Mouse (Mus musculus): ENCODE results near the gene Jtb.
A peak's percentile ranks its signal among the peaks of the same experiment; 100 is the strongest.

Gene Jtb

DNA sequence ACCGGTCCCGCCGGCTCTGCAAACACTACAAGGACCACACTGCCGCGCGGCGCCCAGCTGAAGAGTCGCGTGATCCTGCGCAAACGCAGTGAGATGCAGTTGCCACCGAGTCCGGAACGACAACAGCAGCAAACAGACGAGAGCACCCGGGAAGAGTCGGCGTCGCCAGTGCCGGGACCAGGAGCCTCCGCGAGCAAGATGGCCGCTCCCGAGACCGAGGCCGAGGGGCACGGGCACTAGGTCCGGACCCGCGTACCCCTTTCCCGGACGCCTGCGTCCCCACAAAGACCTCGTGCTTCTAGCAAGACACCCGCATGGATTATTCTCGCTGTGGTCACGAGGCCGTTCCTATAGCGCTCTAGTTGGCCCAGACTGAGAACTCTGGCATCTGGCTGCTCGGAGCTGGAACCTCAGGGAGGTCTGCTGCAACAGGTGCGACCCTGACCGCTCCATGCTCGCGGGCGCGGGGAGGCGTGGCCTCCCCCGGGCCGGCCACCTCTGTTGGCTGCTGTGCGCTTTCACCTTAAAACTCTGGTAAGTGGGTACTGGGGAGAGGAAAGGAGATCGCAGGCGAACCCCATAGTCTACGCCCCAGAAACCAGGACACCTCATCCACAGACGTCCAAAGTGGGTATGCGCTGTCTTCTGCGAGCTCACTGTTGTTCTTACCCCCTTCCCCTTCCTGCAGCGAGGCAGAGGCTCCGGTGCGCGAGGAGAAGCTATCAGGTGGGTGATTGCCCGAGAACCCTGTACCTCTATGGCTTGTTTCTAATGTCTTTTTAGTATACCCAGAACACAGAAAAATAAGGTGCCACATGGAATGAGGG, at the start of gene Jtb:
Gene Jtb (plus strand): TSS at position 91 of the 827 bp plus-strand sequence.
- DNase-seq (ENCODE audit: low spot score in 2 of 2), result peak; percentile 93 to 98

DNA sequence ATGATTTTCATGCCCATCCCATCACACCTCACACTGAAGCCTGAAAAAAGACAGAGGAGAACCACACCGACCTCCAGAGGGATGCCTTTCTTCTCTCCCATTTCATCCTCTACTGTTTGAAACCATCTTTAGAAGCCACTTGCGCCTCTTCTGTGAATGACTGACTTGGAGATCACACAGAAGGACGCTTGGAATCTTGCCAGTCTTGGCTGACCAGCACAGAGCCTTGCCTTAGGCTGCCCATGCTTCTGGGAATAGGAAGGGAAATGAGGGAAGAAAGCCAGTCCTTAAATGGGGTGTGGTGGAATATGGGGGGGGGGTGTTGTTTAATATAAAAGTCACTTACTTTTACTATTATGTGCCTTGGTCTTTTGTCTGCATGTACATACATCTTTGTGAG, 47.8 kb upstream of the Jtb start:
- no peak for DNase-seq (ENCODE audit: low spot score in 2 of 2)

DNA sequence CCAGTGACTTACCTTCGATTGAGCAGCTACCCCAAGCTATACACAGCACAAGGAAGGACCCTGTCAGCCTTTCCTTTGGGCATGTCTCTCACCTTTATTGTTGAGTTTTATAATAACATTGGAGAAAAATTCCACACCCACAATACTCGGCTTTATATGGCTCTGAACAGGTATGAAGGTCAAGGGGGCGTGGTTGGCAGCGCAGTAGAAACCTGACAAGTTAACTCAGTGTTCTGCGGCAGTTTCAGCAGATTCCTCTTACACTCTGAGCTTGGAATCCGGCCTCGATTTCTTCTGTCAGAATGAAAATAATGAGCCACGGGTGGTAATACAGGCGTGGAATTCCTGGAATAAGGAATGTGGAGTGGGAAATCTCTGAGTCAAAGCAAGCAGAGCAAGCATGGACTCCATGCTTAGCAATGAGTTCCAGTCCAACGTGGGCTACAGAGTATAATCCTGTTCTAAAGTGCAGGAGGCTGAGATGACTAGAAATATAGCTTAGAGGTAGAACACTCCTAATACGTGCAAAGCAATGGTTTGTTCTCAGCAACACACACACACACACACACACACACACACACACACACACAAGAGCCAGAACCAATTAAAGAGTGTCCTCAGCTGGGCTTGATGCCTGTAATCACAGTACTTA, 40.4 kb upstream of the Jtb start:
- DNase-seq (ENCODE audit: low spot score in 2 of 2), result no peak

- DNase-seq (ENCODE audit: low spot score in 2 of 2), result no peak
These were observed 36.6 kb upstream of the Jtb start for GRCm38 (mm10) chr3:90194759-90195158.

DNA sequence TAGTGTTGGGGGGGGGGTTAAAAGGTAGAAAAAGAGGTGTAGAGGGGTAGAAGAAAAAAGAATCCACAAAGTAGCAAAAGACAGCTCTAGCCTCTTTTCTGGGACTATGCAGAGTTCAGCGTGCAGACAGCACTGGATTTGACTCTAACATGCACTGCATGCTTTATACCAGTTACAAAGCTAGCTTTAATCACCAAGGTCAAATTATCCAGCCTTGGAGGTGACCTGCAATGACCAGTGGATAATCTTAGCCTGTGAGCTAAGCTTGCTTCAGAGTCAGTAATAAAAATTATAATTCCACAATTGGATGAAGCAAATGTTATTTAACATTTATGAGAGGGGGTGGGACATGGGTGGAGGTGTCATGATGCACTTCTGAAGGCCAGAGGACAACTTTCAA, 35.8 kb upstream of the Jtb start:
- no peak for DNase-seq (ENCODE audit: low spot score in 2 of 2)

- no peak for DNase-seq (ENCODE audit: low spot score in 2 of 2)
These were observed 33.8 kb upstream of the Jtb start for GRCm38 (mm10) chr3:90197548-90197947.

- DNase-seq (ENCODE audit: low spot score in 2 of 2), result no peak
These were observed 28.5 kb upstream of the Jtb start for GRCm38 (mm10) chr3:90202884-90203283.

GRCm38 (mm10) chr3:90203619-90204018, 27.8 kb upstream of the Jtb start:
- no peak for DNase-seq (ENCODE audit: low spot score in 2 of 2)

DNA sequence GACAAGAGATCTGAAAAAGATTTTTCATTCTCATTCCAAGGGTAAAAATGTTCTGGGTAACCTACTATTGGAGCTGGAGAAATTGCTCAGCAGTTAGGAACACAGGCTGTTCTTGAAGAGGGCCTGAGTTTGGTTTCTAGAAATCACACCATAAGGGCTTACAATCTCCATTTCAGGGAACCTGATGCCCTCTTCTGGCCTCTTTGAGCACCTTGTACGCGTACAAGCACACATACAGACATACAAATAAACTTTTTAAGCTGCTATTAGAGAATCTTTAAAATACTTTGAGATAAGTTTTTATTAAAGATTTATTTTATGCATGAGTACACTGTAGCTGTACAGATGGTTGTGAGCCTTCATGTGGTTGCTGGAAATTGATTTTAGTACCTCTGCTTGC, 26.8 kb upstream of the Jtb start:
- no peak for DNase-seq (ENCODE audit: low spot score in 2 of 2)

GRCm38 (mm10) chr3:90208662-90209061, 22.7 kb upstream of the Jtb start:
- no peak for DNase-seq (ENCODE audit: low spot score in 2 of 2)

DNA sequence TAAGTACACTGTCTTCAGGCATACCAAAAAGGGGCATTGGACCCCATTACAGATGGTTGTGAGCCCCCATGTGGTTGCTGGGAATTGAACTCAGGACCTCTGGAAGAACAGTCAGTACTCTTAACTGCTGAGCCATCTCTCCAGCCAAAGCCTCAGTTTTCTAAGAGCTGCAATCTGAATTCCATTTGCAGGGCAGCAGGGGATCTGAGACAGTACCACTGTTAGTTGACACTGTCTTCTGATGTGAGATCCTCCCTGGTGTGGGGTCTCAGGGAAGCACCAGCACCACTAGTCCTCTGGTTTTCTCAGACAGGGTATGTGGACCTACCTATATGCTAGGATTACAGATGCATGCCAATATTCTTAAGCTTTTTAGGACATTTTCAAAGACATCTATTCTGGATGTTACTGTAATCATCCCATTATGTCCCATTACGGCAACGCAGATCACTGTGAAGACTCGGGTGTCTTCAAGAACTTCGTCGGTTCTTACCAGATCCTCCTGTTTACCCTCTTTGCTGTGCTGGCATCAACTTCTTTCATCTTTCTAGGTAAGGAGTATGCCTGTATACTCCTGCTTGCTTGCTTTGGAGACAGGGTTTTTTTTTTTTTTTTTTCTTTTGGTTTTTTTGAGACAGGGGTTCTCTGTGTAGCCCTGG, 21.4 kb upstream of the Jtb start:
- no peak for DNase-seq (ENCODE audit: low spot score in 2 of 2)

DNA sequence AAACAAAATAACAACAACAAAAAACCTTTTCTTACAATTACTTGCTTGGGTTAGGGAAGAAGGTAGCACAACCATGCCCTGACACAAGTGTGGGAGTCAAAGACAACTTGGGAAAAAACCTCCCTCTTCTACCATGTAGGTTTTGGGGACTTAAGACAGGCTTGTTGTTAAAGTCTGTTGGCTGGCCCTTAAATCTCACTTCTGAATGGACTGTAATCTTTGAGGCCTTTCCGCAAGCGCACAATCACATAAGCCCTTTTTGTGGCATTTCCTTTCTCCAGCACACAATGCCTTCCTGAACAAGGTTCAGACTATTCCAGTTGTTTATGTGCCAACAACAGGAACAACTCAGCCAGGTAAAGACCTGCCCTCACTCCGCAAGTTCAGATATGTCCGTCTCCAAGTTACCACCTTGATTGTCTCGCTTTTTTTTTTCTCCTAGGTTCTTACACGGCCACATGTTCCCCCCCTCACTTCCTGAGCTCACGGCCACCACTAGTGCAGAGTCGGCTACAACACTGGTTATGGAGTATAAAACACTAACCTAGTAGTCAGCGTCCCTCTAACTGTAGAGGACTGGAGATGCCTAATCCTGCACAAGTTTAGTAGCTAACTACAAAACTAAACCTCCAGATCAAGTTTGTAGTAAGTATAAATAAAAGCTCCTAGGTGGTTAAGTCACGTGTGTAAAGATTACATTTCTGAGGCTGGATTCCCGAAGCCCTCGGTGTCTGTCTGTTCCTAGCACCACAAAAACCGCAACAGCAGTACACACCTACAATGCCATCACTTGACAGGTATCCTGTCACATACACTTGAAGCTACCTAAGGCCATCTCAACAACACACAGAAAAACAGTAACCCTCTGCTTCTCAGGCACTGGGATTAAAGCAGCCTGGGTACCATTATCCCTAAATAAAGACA, 19.7 kb upstream of the Jtb start:
- DNase-seq (ENCODE audit: low spot score in 2 of 2), result no peak

DNA sequence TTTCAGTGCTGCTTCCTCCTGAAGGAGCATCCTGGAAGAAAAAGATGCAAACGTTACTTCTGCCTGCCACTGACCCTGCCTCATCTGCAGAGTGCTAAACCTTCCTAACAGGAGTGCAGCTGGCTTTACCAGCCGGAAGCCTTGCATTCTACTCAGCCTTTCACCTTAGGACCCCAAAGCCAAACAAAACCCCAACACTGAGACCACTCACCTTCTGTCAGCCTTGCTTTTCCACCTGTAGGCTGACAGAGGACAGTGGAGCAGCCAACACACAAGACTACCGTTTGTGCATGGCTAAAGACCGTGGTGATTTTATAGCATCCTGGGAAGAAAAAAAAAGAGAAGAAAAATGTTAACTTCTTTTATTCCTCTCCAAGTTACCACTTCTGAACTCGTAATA, 18.7 kb upstream of the Jtb start:
- no peak for DNase-seq (ENCODE audit: low spot score in 2 of 2)

DNA sequence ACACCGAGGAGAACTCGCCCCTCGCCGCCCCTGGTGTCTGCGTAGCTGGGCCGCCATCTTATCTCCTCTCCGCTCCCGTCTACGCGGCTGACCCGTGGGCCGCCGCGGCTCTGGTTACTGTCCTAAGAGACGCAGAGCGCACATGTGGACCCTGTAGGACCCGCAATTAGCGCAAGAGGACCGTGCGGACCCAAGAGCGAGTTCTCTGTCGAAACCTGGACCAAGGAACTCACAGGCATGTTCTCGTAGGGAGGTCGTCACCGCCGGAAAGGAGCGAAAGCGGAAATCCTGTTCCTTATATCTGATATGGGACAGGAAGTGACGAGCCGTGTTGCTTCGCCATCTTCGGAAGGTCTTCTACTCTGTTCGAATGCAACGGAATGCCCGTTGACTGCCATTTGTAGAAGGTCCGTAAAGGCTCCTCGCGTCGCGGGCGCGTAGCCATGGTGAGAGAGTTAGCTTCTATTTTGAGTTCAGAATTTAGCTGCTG, 18.0 kb upstream of the Jtb start, which contains the start of the genes Rps27 and Rab13:
Gene Rps27 (minus strand): TSS at position 275 of the 490 bp plus-strand sequence.
Gene Rab13 (plus strand): TSS at position 319 of the 490 bp plus-strand sequence.
- DNase-seq (ENCODE audit: low spot score in 2 of 2), result peak; percentile 92 to 97

- peak in 1 of 2 experiments; percentile 17 for DNase-seq (ENCODE audit: low spot score in 2 of 2)
These were observed 17.3 kb upstream of the Jtb start for GRCm38 (mm10) chr3:90213956-90214684.

GRCm38 (mm10) chr3:90215825-90216380, 15.5 kb upstream of the Jtb start:
- no peak for DNase-seq (ENCODE audit: low spot score in 2 of 2)

DNA sequence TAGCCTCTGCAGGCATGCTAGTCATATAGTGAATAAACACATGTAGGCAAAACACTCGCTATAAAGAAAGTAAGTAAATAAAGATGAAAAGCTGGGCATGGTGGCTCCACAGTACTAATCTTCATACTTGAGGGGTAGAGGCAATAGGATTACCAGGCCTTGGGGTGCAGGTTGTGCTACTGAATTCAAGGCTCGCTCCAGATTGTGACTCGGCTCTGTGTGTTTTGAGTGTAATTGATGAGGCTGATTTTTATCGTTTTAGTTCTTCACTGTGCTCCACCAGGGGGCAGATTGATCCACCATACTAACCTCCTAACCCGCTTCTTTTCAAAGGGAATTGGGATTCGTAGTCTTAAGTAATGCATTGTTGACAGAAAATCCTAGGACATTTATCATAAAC, 11.3 kb upstream of the Jtb start:
- DNase-seq (ENCODE audit: low spot score in 2 of 2), result peak; percentile 26 to 52

DNA sequence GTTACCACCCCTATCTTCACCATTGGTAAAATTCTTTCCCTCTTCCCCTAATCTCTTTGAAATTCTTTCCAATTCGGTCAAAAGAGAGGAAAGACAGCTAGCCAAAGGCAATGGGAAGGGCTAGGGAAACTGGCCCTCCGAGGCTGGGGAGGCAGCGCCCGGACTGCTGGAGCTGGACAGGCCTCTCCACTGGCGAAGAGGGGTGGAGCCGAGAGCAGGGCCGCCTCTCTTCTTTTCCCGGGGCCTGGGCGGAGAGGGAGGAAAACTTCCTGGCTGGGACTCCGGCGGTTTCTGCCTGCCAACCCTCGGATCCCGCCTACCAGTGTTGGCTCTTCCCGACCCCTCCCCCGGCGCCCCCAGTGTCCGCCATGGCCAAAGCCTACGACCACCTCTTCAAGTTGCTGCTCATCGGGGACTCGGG, 10.9 kb upstream of the Jtb start:
- DNase-seq (ENCODE audit: low spot score in 2 of 2), result peak; percentile 34 to 35

DNA sequence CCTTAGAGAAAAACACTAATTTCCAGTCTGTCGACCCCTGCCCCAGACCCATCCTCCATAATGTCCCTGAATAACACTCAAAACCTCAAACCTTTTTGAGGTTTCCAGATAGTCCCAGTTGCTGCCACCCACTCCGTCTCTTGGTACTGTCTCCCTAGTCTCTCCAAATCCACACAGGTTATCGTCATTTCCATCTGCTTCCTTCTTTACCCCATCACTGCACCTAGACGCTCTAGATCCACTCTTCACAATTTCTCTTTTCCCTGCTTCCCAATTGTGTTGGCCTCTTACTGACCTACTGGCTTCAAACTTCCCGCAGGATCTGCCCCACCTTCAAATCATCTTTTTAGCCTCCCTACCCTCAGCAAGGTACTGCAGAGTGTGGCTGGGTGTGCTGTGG, 10.3 kb upstream of the Jtb start:
- no peak for DNase-seq (ENCODE audit: low spot score in 2 of 2)

GRCm38 (mm10) chr3:90222455-90222854, 8.9 kb upstream of the Jtb start:
- DNase-seq (ENCODE audit: low spot score in 2 of 2), result no peak
